Mouse (Mus musculus): ENCODE data around the gene Ppp2r1b. TPM values are rescaled to one million over a fixed set of nuclear protein-coding genes. Genes with fewer than 3 reads are reported as not detected.

Gene Ppp2r1b
- polyA plus RNA-seq, 1 experiment from 2014 or later, result 120 TPM

DNA sequence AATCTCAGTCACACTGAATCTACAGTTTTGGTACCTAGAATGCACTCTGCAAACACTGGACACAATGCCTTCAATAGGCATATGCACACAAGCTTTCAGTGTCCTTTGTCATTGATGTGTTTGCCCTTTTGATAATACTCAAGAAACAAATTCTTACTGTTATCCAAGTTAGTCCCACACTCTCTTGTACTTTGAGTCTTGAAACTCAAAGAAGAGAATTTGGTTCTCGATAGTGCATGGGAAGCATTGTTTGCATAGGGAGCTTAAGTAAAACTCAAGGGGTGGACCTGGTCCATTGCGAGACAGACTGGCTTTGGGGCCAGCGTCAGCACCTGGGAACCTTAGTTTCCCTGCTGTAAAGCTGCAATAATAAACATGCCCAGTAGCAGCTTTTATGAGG is 73.0 kb downstream of the Ppp2r1b start:
- Histone ChIP-seq H3K27me3 (ENCODE audit: insufficient read depth, poor library complexity, severe bottlenecking) (no peaks in the 10 kb centered on the region), H3K36me3 (0 out of 2 replicates have a peak, but pooled peaks cover 4% of the 10 kb centered on the region), H3K4me1 (replicated peaks) (no peaks in the 10 kb centered on the region), H3K4me3 (no peak overlapping the region), H3K9me3 (no peaks in the 10 kb centered on the region), H3K27ac (no peak overlapping the region)
- no peak for DNase-seq (ENCODE audit: low spot score)
- WGBS, result 87% methylated on average over 3 of the region's 3 CpGs

DNA sequence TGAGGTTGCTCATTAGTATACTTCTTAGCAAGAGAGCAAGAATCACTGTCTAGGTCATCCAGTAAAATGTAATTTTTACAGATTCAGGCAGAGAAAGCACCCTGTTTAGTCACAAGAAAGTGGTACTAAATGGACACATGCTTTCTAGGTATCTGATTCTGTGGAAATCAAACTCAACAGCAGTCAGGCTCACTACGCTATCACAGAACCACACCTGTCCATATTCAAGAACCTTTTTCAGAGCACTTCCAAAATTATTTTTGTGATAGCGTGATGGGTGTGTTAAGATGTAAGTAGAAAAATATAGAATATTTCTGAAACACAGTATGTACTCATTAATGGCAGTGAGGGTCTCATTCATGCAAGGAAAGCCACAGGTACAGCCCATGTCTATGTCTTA is 74.5 kb downstream of the Ppp2r1b start:
- Histone ChIP-seq H3K4me3 (no peak overlapping the region), H3K36me3 (0 out of 2 replicates have a peak, but pooled peaks cover 4% of the 10 kb centered on the region), H3K9me3 (no peaks in the 10 kb centered on the region), H3K27ac (no peak overlapping the region), H3K4me1 (replicated peaks) (no peaks in the 10 kb centered on the region), H3K27me3 (ENCODE audit: insufficient read depth, poor library complexity, severe bottlenecking) (no peaks in the 10 kb centered on the region)
- WGBS, result 97% methylated on average over 2 of the region's 2 CpGs
- DNase-seq (ENCODE audit: low spot score), result no peak

DNA sequence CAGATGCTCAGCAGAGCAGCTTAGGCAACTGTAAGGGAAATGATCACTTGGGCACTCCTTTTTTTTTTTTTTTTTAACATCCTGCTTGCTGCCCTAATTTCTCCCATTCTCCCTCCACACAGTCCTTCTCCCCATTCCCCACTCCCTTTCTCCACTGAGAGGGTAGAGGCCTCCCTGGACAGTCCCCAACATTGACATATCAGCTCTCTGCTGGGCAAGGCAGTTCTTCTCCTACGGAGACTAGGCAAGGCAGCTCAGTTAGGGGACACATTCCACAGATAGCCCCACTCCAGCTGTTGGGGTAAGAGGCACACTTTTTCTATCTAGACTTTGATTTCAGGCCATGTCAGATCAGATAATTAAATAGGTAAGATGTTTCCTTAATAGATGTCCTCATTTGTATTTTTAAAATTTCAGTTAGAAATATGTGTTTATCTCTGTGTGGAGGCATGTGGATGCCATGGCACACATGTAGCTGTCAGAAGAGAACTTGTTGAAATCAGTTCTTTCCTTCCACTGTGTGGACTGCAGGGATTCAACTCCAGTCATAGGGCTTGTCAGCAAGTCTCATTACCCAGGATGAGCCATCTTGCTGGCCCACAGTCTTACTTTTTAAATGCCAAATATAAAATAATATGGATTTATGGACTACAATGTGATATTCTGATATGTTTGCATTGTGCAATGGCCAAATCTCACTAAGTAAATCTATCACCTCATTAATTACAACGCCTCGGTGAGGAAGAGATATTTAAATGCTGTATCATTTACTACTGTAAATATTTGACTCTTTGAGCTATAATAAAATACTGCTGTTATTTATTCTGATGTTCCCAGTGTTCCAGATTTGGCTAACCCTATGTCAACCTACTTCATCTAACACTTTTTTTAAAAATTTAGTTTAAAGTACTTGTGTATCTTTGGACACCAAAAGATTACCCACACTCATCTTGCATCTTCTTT is 76.1 kb downstream of the Ppp2r1b start:
- no peaks in the 10 kb centered on the region for H3K27me3 ChIP-seq (ENCODE audit: insufficient read depth, poor library complexity, severe bottlenecking)
- no peaks in the 10 kb centered on the region for H3K4me1 ChIP-seq (replicated peaks)
- no peak overlapping the region for H3K4me3 ChIP-seq
- H3K36me3 ChIP-seq, result 0 out of 2 replicates have a peak, but pooled peaks cover under 1% of the 10 kb centered on the region
- no peaks in the 10 kb centered on the region for H3K9me3 ChIP-seq
- WGBS, result 88% methylated on average over 3 of the region's 3 CpGs
- no peak overlapping the region for H3K27ac ChIP-seq
- DNase-seq (ENCODE audit: low spot score), result no peak

DNA sequence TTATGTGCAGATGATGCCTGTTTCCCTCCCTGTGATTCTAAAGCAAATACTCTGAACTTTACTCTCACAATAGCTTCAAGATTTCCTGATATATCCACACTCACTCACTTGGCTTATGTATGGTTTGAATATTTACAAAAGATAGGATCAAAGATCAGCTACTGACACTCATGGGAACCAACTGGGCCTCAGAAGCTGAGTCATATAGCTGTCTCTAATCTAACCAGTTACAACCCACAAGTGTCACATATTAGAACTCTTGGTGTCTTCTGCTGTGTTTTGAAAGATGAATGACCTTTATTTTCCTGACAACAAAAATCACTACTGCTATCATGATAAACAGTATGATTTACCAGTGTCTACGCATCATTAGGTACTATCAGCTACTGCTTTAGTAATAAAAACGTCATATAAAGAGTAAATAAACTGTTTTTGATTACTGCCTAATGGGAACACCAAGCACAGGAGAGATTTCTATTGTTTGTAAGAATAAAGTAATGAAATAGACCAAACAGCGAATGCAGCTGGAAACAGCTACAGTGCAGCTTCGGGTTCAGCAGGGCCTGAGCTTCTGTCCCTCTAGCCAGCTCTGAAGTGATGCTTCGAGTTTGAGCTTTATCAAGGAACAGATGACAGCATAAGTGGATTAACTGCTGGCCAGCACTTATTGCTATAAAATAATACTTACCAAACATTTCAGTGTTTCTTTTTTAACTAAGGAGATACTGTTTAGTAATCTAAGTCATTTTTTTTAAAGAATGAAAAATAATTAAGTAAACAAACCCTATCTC is 77.5 kb downstream of the Ppp2r1b start:
- H3K27ac ChIP-seq, result no peak overlapping the region
- no peak overlapping the region for H3K4me3 ChIP-seq
- 86% methylated on average over 5 of the region's 5 CpGs for WGBS
- no peaks in the 10 kb centered on the region for H3K27me3 ChIP-seq (ENCODE audit: insufficient read depth, poor library complexity, severe bottlenecking)
- DNase-seq (ENCODE audit: low spot score), result no peak
- H3K36me3 ChIP-seq, result 0 out of 2 replicates have a peak, but pooled peaks cover under 1% of the 10 kb centered on the region
- H3K4me1 ChIP-seq (replicated peaks), result no peaks in the 10 kb centered on the region
- no peaks in the 10 kb centered on the region for H3K9me3 ChIP-seq

DNA sequence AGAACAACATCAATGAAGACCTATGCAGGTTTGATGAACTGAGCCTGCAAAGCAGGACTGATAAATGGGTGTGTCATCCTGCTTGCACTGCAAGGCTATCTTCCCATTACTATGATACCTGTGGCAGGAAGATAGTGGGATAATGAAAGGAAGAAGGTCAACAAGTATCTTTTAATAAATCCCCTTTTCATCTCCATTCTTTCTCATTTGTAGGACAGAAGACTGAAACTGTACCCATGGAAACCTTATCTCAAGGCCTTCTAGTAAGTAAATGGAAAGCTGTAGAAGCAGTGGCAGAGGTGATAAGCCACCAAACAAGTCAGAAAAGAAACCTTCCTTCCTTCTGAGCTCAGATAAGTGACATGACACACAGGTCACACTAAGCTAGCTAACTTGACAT is 79.4 kb downstream of the Ppp2r1b start:
- Histone ChIP-seq H3K4me1 (replicated peaks) (no peaks in the 10 kb centered on the region), H3K4me3 (no peak overlapping the region), H3K9me3 (no peaks in the 10 kb centered on the region), H3K36me3 (0 out of 2 replicates have a peak, but pooled peaks cover 5% of the 10 kb centered on the region), H3K27me3 (ENCODE audit: insufficient read depth, poor library complexity, severe bottlenecking) (no peaks in the 10 kb centered on the region), H3K27ac (no peak overlapping the region)
- no peak for DNase-seq (ENCODE audit: low spot score)

DNA sequence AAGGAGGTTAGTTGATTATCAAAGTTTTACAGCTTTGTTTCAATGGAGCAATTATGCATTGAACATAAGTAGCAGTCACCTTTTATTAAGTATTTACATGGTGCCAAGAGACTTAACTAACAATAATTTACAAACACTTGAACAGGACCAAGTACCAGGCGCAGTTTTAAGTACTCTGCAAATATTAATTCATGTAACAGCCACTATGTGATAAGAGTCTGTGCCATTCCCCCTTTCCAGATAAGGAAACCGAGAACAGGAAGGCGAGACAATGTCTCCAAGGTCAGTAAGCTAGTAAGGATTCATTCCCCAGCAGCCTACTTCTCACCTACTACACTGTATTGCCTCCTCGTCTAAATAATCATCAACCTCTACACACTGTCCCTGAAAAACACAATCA is 80.7 kb downstream of the Ppp2r1b start:
- WGBS, result 91% methylated on average over 4 of the region's 4 CpGs
- Histone ChIP-seq H3K9me3 (no peaks in the 10 kb centered on the region), H3K27me3 (ENCODE audit: insufficient read depth, poor library complexity, severe bottlenecking) (no peaks in the 10 kb centered on the region), H3K36me3 (peaks cover 13% of the 10 kb centered on the region; the same call in 1 of the 2 replicates), H3K27ac (no peak overlapping the region), H3K4me3 (no peak overlapping the region), H3K4me1 (replicated peaks) (no peaks in the 10 kb centered on the region)
- DNase-seq (ENCODE audit: low spot score), result no peak

DNA sequence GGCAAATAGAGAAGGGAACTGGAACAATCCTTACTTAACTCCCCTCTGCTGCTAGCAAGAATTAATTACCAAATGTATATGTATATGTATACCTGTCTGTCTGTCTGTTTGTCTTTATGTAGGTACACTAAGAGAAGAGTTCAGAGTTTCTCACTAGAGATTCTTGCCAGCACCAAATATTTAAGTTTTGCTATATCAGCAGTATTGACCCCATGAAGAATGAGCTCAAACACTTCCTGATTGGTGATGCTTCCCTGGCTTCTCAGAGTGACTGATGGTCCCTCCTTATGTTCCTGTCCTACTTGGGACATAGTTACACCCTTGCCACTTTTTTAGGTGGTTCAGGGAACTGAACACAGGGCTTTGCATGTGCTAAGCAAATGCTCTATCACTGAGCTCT is 84.9 kb downstream of the Ppp2r1b start:
- peaks cover 6% of the 10 kb centered on the region; the same call in 1 of the 2 replicates for H3K9me3 ChIP-seq
- H3K27me3 ChIP-seq (ENCODE audit: insufficient read depth, poor library complexity, severe bottlenecking), result no peaks in the 10 kb centered on the region
- peaks cover 53% of the 10 kb centered on the region for H3K36me3 ChIP-seq
- H3K27ac ChIP-seq, result no peak overlapping the region
- no peaks in the 10 kb centered on the region for H3K4me1 ChIP-seq (replicated peaks)
- H3K4me3 ChIP-seq, result no peak overlapping the region
- no peak for DNase-seq (ENCODE audit: low spot score)

DNA sequence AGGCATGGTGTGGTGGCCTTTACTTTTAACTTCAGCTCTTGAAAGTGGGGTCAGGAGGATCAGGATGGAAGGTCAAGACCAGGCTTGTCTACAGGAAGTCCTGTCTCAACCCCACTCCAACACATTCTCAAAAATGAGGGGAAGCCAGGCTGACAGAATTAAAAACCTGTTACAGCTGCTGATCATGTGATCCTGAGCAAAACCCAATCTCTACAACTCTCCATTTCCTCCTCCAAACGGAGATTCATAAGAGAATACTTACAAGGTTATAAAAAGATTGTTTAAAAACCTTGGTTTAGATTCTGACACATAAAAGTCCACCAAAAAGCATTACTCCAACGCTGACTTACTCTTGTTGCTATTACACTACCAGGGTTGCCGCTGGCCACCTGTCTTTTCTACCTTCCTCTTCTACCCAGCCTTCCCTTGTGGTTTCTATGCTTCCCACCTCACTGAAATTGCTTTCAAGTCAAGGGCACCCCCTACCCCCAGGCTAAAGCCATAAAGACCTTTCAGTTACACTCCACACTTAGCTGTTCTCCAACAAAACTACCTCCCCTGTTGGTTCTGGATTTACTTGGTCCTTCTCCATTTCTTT is 96.8 kb downstream of the Ppp2r1b start:
- H3K4me3 ChIP-seq, result no peak overlapping the region
- no peak for DNase-seq (ENCODE audit: low spot score)
- H3K27ac ChIP-seq, result no peak overlapping the region
- no peaks in the 10 kb centered on the region for H3K4me1 ChIP-seq (replicated peaks)
- no peaks in the 10 kb centered on the region for H3K27me3 ChIP-seq (ENCODE audit: insufficient read depth, poor library complexity, severe bottlenecking)
- H3K36me3 ChIP-seq, result no peaks in the 10 kb centered on the region
- H3K9me3 ChIP-seq, result no peaks in the 10 kb centered on the region
- 92% methylated on average over 3 of the region's 3 CpGs for WGBS

DNA sequence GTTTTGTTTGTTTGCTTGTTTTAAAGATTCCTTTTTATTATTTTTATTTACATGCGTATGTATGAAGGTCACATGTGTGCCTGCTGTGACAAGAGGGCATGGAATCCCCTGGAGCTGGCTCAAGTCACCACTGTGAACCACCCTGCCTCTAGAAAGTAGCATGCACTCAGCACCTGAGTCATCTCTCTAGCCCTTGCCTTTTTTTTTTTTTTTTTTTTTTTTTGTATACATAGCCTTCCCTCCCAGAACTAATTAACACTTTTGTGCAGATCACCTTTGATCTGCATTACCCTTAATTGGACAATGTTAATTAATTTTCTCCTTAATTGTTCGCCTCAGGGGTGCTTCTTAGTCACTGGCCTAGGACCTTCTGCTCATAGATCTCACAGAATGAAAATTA is 97.6 kb downstream of the Ppp2r1b start:
- no peak for DNase-seq (ENCODE audit: low spot score)
- Histone ChIP-seq H3K27me3 (ENCODE audit: insufficient read depth, poor library complexity, severe bottlenecking) (no peaks in the 10 kb centered on the region), H3K27ac (no peak overlapping the region), H3K9me3 (no peaks in the 10 kb centered on the region), H3K36me3 (no peaks in the 10 kb centered on the region), H3K4me1 (replicated peaks) (no peaks in the 10 kb centered on the region), H3K4me3 (no peak overlapping the region)
- 85% methylated on average over 2 of the region's 2 CpGs for WGBS

Other genes with a start within 250 kb of the Ppp2r1b start
- 272 and 320 TPM in 2 replicates for gene Sdhd, start 241.5 kb upstream of the Ppp2r1b start, polyA plus RNA-seq (2016; fragmentation: Nextera tagmentation; extraction: Ambion mirVana)
- 317 and 357 TPM in 2 replicates for gene Timm8b, start 241.4 kb upstream of the Ppp2r1b start, polyA plus RNA-seq (2016; fragmentation: Nextera tagmentation; extraction: Ambion mirVana)
- 9.4 and 9.6 TPM in 2 replicates for gene Pih1d2, start 228.0 kb upstream of the Ppp2r1b start, polyA plus RNA-seq (2016; fragmentation: Nextera tagmentation; extraction: Ambion mirVana)
- gene Nkapd1, start 227.8 kb upstream of the Ppp2r1b start, polyA plus RNA-seq (2016; fragmentation: Nextera tagmentation; extraction: Ambion mirVana), result 19.0 and 21.4 TPM in 2 replicates
- gene Dlat, start 185.5 kb upstream of the Ppp2r1b start, polyA plus RNA-seq (2016; fragmentation: Nextera tagmentation; extraction: Ambion mirVana), result 43.9 and 53.9 TPM in 2 replicates
- gene Dixdc1, start 105.8 kb upstream of the Ppp2r1b start, polyA plus RNA-seq (2016; fragmentation: Nextera tagmentation; extraction: Ambion mirVana), result 21.4 and 21.8 TPM in 2 replicates
- 1.5 and 2.5 TPM in 2 replicates for gene 2310030G06Rik, start 98.8 kb upstream of the Ppp2r1b start, polyA plus RNA-seq (2016; fragmentation: Nextera tagmentation; extraction: Ambion mirVana)
- gene Cryab, start 94.0 kb upstream of the Ppp2r1b start, polyA plus RNA-seq (2016; fragmentation: Nextera tagmentation; extraction: Ambion mirVana), result 6.6 and 7.5 TPM in 2 replicates
- 0.65 and 0.71 TPM in 2 replicates for gene Hspb2, start 92.9 kb upstream of the Ppp2r1b start, polyA plus RNA-seq (2016; fragmentation: Nextera tagmentation; extraction: Ambion mirVana)
- gene Fdxacb1, start 77.1 kb upstream of the Ppp2r1b start, polyA plus RNA-seq (2016; fragmentation: Nextera tagmentation; extraction: Ambion mirVana), result 11.4 and 13.5 TPM in 2 replicates
- gene Alg9, start 70.3 kb upstream of the Ppp2r1b start, polyA plus RNA-seq (2016; fragmentation: Nextera tagmentation; extraction: Ambion mirVana), result 40.0 and 42.5 TPM in 2 replicates
- gene 1110032A03Rik, start 69.8 kb upstream of the Ppp2r1b start, polyA plus RNA-seq (2016; fragmentation: Nextera tagmentation; extraction: Ambion mirVana), result 30.0 and 39.2 TPM in 2 replicates
- gene Sik2, start 163.8 kb downstream of the Ppp2r1b start, polyA plus RNA-seq (2016; fragmentation: Nextera tagmentation; extraction: Ambion mirVana), result 14.2 and 14.7 TPM in 2 replicates
- not detected in 2 replicates for gene Btg4, start 215.6 kb downstream of the Ppp2r1b start, polyA plus RNA-seq (2016; fragmentation: Nextera tagmentation; extraction: Ambion mirVana)
- 0.98 and 1.2 TPM in 2 replicates for gene Layn, start 231.8 kb downstream of the Ppp2r1b start, polyA plus RNA-seq (2016; fragmentation: Nextera tagmentation; extraction: Ambion mirVana)

All from hindbrain, embryonic 10.5 days (tissue).